Mouse (Mus musculus): ENCODE measurements at regions not wholly inside any gene's neighbourhood (a gene's known extent, or its start where the extent isn't known, plus 50 kb on each side); places are given as distances from the start of the nearest gene placed in this dataset.

DNA sequence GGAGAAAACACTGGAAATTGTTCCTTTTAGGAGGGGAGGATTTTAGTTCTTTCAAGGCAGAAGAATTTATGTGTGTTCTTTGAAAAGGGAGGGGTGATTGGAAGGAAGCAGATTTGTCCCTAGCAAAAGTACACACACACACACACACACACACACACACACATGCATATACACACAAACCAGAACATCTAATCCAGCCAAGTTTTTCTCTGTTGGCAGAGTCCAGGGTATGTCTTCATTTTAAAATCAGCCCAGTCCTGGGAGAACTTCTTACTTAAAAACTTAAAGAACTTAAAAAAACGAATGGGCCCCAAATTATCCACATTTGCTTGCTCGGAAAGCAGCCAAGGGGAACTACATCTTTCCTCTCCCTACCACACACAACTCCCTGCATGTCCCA lies 290.5 kb downstream of the Tmem38b start:
- no peak overlapping the region for H3K27ac ChIP-seq
- H3K4me3 ChIP-seq (replicated peaks; ENCODE audit: low read length), result no peak overlapping the region
- H3K9ac ChIP-seq, result no peak overlapping the region
- no peak for ATAC-seq (ENCODE audit: low FRiP score)
- no peaks in the 10 kb centered on the region for H3K9me3 ChIP-seq (ENCODE audit: control insufficient read depth, low read length)
- H3K4me2 ChIP-seq (replicated peaks), result no peak overlapping the region
- H3K27me3 ChIP-seq (ENCODE audit: control insufficient read depth, insufficient read depth, low read length), result no peaks in the 10 kb centered on the region
- no peak for DNase-seq (ENCODE audit: low spot score)
- H3K4me1 ChIP-seq (replicated peaks; ENCODE audit: control insufficient read depth, insufficient read depth, low read length), result no peaks in the 10 kb centered on the region
- WGBS, result 74% methylated on average over 2 of the region's 2 CpGs
- H3K36me3 ChIP-seq (replicated peaks; ENCODE audit: control insufficient read depth, insufficient read depth), result no peaks in the 10 kb centered on the region

DNA sequence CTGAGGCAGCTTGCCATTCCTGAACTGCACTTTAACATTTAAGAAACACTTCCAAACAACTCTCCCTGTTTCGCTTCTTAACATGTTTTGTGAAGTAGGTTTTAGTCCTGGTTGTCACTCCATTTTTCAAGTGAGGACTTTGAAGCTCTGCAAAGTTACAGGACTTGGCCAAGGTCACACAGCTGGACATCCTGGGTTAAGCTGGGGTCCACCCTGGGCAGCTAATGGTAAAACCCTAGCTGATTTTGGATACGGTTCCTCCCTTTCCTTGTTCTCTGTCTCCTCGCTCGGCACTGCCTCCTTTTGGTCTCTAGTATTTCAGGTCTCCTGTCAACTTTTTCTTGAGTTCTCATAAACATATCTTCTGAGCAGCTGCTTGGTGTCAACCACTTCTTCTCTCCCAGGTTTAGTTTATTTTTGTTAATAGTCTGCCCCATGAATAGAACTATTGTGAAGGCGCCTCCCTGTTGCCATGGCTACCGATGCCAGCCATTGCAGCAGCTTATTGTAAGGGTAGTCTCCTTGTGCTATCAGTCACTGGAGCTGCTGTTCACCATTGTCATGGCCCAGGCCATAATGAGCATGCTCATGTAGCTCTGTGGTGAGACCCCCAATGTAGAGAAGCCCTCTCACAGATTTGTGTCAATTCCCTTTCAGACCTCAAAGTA lies 292.5 kb downstream of the Tmem38b start:
- Histone ChIP-seq H3K4me1 (replicated peaks; ENCODE audit: control insufficient read depth, insufficient read depth, low read length) (no peaks in the 10 kb centered on the region), H3K9ac (no peak overlapping the region), H3K4me2 (replicated peaks) (no peak overlapping the region), H3K27me3 (ENCODE audit: control insufficient read depth, insufficient read depth, low read length) (no peaks in the 10 kb centered on the region), H3K9me3 (ENCODE audit: control insufficient read depth, low read length) (no peaks in the 10 kb centered on the region), H3K27ac (no peak overlapping the region), H3K4me3 (replicated peaks; ENCODE audit: low read length) (no peak overlapping the region), H3K36me3 (replicated peaks; ENCODE audit: control insufficient read depth, insufficient read depth) (no peaks in the 10 kb centered on the region)
- DNase-seq (ENCODE audit: low spot score) (no peak), ATAC-seq (ENCODE audit: low FRiP score) (no peak)
- WGBS, result 43% methylated on average over 6 of the region's 6 CpGs

DNA sequence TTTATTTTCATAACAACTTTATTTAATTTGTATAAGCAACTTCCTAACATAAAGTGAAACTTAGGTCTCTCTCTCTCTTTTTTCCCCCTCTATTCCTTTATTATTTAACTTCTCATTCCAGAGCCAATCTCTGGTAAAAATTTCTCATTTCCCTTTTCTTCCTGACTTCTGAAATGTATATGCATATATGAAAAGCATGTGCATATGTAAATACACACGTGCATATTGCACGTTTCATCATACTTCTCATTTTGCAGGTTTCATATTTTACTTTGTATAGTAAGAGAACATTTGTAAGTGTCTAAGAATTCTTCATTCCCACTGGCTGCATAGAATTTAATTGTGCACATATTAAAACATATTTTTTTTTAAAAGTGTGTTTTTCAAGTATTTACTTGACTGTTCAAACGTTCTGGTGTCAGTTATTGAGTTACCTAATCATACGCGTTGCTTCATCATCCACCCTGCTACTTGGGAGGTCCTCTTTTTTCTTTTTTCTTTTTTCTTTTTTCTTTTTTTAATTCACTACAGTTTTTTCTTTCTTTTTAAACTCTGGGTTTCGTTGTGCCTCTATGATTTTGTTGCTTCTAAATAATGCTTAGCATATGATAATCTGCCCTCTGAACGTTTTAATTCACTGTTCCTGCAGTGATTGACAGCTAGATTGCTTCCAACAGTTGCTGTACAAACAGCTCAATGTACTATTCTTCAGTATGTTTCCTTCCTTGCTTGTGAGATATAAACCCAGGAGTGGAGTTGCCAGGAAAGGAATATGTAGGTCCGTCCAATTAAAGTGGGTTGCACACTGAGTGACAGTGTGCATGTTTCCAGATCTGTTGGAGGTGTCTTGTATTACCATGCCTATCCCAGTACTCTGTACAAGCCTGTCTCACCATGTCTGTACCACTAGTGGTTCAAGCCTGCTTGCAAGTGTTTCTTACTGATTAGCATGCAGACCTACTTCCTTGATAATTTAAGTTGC lies 303.2 kb downstream of the Tmem38b start:
- WGBS, result 64% methylated on average over 8 of the region's 8 CpGs

DNA sequence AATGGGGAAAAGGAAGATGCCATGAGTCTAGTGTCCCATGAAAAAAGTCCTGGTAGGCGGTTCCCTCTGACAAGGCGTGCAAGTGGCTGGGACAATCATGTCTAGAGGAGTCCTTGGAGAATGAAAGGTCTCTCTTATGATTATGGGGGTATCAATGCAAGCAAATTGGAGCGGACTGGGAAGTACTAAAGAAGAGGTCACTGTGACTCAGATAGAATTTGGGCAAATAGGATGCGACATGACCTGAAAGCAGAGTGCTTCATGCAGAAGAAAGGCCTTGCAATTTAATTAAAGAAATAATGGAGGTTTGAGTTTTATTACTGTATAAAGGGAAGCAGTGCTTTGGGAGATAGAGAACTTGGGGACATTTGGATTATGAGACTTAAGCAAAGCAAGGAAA lies 330.3 kb downstream of the Tmem38b start:
- H3K27ac ChIP-seq, result no peak overlapping the region
- H3K27me3 ChIP-seq (ENCODE audit: control insufficient read depth, insufficient read depth, low read length), result no peaks in the 10 kb centered on the region
- no peaks in the 10 kb centered on the region for H3K9me3 ChIP-seq (ENCODE audit: control insufficient read depth, low read length)
- peak; percentile 18 for DNase-seq (ENCODE audit: low spot score)
- no peaks in the 10 kb centered on the region for H3K36me3 ChIP-seq (replicated peaks; ENCODE audit: control insufficient read depth, insufficient read depth)
- ATAC-seq (ENCODE audit: low FRiP score), result no peak
- no peak overlapping the region for H3K4me3 ChIP-seq (replicated peaks; ENCODE audit: low read length)
- H3K9ac ChIP-seq, result no peak overlapping the region
- WGBS, result 94% methylated on average over 4 of the region's 4 CpGs
- no peak overlapping the region for H3K4me2 ChIP-seq (replicated peaks)
- H3K4me1 ChIP-seq (replicated peaks; ENCODE audit: control insufficient read depth, insufficient read depth, low read length), result no peaks in the 10 kb centered on the region

More for the DNA sequence above, 303.2 kb downstream of the Tmem38b start:
- no peak overlapping the region for H3K9ac ChIP-seq
- no peaks in the 10 kb centered on the region for H3K4me1 ChIP-seq (replicated peaks; ENCODE audit: control insufficient read depth, insufficient read depth, low read length)
- no peak for DNase-seq (ENCODE audit: low spot score)
- H3K9me3 ChIP-seq (ENCODE audit: control insufficient read depth, low read length), result no peaks in the 10 kb centered on the region
- H3K4me2 ChIP-seq (replicated peaks), result no peak overlapping the region
- H3K4me3 ChIP-seq (replicated peaks; ENCODE audit: low read length), result no peak overlapping the region
- no peak for ATAC-seq (ENCODE audit: low FRiP score)
- no peaks in the 10 kb centered on the region for H3K36me3 ChIP-seq (replicated peaks; ENCODE audit: control insufficient read depth, insufficient read depth)
- no peak overlapping the region for H3K27ac ChIP-seq
- no peaks in the 10 kb centered on the region for H3K27me3 ChIP-seq (ENCODE audit: control insufficient read depth, insufficient read depth, low read length)

DNA sequence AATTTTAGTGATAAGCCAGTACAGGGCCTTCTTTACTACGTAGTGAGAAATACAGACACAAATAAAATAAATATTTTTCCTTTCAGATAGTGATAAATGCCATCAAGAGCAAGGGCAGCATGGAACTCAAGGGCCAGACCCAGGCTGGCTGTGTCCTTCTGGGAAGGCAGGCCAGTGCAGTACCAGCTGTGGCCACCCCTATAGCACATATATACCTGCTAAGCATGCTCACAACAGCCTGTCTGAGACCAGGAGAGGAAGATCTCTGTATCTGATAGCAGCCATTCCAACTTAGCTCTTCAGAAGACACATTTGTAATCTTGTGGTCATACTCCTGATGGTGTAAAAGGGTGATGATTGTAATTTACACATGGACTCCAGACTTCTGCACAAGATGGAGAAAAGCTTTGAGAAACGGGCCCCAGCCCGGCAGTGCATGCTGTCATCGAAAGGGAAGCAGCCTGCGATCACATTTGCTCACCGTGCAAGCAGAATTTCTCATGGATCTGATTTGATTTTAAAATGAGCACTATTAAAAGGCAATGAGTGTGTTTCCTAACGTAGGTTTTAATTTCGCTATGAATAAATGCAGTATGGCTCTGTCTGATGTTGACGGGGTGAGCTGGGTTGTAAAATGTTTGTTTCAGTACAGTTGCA lies 335.6 kb downstream of the Tmem38b start:
- 78% methylated on average over 9 of the region's 9 CpGs for WGBS
- Histone ChIP-seq H3K27me3 (ENCODE audit: control insufficient read depth, insufficient read depth, low read length) (no peaks in the 10 kb centered on the region), H3K27ac (no peak overlapping the region), H3K9ac (peak overlapping the region; percentile 24; the same call in 1 of the 2 replicates), H3K4me3 (replicated peaks; ENCODE audit: low read length) (no peak overlapping the region), H3K4me1 (replicated peaks; ENCODE audit: control insufficient read depth, insufficient read depth, low read length) (no peaks in the 10 kb centered on the region), H3K9me3 (ENCODE audit: control insufficient read depth, low read length) (no peaks in the 10 kb centered on the region), H3K36me3 (replicated peaks; ENCODE audit: control insufficient read depth, insufficient read depth) (no peaks in the 10 kb centered on the region), H3K4me2 (replicated peaks) (no peak overlapping the region)
- ATAC-seq (ENCODE audit: low FRiP score), result no peak
- no peak for DNase-seq (ENCODE audit: low spot score)

DNA sequence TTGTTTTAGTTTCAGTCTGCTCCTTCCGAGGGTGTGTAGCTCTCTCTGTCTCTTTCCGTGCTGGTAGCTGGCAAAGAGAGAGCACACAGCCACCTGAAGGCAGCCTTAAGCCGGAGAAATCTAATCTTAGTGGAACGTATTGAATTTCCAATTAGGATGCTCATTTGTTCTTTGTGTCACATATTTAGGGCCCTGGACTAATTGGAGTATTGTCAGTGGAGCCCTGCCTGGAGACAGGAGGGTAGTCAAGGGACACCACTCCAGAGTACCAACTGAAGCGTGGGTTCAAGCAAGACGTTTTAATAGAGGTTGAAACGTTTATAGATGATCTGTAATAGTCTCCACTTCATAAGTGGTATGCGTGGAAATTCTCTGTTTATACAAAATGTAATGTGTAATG lies 336.5 kb downstream of the Tmem38b start:
- Histone ChIP-seq H3K4me2 (replicated peaks) (no peak overlapping the region), H3K9me3 (ENCODE audit: control insufficient read depth, low read length) (no peaks in the 10 kb centered on the region), H3K36me3 (replicated peaks; ENCODE audit: control insufficient read depth, insufficient read depth) (no peaks in the 10 kb centered on the region), H3K9ac (no peak overlapping the region), H3K27ac (no peak overlapping the region), H3K27me3 (ENCODE audit: control insufficient read depth, insufficient read depth, low read length) (no peaks in the 10 kb centered on the region), H3K4me3 (replicated peaks; ENCODE audit: low read length) (no peak overlapping the region), H3K4me1 (replicated peaks; ENCODE audit: control insufficient read depth, insufficient read depth, low read length) (no peaks in the 10 kb centered on the region)
- ATAC-seq (ENCODE audit: low FRiP score), result no peak
- peak; percentile 38 for DNase-seq (ENCODE audit: low spot score)
- WGBS, result 55% methylated on average over 8 of the region's 8 CpGs

DNA sequence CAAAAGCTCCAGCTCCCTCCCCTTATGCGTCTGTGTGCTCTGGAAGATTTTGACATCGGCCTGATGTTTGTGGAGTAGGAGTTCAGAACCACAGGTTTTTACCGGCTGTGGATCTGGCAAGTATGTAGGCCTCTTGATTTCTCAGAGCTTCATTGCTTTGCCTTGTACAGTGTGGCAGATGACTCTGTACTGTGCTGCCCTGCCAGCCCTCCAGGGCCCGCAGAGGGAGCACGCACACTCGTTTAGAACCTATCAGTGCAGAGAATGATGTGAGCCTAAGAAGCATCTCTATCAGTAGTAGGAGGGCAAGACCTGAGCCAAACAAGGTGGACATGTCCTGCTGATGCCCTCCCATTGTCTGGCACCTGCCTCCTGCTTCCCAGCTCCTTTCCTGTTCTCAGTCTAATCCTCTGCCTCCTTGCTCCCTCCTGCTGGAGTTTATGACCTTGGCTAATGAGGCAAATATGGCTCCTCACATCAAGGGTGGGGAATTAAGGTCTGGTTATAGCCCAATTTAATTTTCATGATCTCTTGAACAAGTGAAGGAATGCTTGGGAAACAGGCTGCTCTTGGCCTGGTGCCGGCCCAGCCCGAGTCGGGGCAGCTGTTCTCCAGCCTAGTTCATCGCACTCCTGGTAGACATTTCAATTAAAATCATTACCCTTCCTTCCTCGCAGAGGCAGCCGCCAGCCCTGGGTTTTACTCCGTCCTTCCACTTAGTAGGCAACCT lies 344.5 kb downstream of the Tmem38b start:
- no peak overlapping the region for H3K4me3 ChIP-seq (replicated peaks; ENCODE audit: low read length)
- H3K36me3 ChIP-seq (replicated peaks; ENCODE audit: control insufficient read depth, insufficient read depth), result no peaks in the 10 kb centered on the region
- H3K4me2 ChIP-seq (replicated peaks), result no peak overlapping the region
- no peak overlapping the region for H3K27ac ChIP-seq
- 0 out of 2 replicates have a peak, but pooled peaks have one; percentile 14 for ATAC-seq (ENCODE audit: low FRiP score)
- DNase-seq (ENCODE audit: low spot score), result no peak
- no peaks in the 10 kb centered on the region for H3K4me1 ChIP-seq (replicated peaks; ENCODE audit: control insufficient read depth, insufficient read depth, low read length)
- whole genome bisulfite sequencing, result 85% methylated on average over 13 of the region's 13 CpGs
- H3K9ac ChIP-seq, result no peak overlapping the region
- H3K9me3 ChIP-seq (ENCODE audit: control insufficient read depth, low read length), result no peaks in the 10 kb centered on the region
- H3K27me3 ChIP-seq (ENCODE audit: control insufficient read depth, insufficient read depth, low read length), result no peaks in the 10 kb centered on the region

DNA sequence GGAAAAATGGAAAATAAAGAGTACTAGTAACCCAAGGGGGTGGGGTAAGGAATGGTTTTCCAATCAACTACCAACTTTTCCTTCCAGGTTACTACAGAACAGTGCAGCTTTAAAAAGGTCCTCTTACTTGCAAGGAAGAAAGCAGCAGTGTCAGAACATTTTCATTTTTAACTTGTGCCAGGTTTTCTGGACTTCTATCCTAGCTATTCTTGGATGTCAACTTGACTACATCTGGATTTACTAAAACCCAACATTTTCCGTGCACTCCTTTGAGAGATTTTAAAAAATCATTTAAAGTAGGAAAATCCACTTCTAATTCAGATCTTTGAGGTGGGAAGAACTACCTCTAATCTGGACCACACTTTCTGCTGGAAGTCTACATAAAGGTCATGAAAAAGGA lies 358.4 kb downstream of the Tmem38b start:
- H3K36me3 ChIP-seq (replicated peaks; ENCODE audit: control insufficient read depth, insufficient read depth), result no peaks in the 10 kb centered on the region
- H3K4me3 ChIP-seq (replicated peaks; ENCODE audit: low read length), result no peak overlapping the region
- ATAC-seq (ENCODE audit: low FRiP score) (no peak), DNase-seq (ENCODE audit: low spot score) (no peak)
- H3K27me3 ChIP-seq (ENCODE audit: control insufficient read depth, insufficient read depth, low read length), result no peaks in the 10 kb centered on the region
- H3K4me2 ChIP-seq (replicated peaks), result no peak overlapping the region
- H3K9ac ChIP-seq, result no peak overlapping the region
- peaks cover 5% of the 10 kb centered on the region; the same call in 1 of the 2 replicates for H3K9me3 ChIP-seq (ENCODE audit: control insufficient read depth, low read length)
- WGBS, result 98% methylated on average over 1 of the region's 1 CpGs
- no peaks in the 10 kb centered on the region for H3K4me1 ChIP-seq (replicated peaks; ENCODE audit: control insufficient read depth, insufficient read depth, low read length)
- H3K27ac ChIP-seq, result no peak overlapping the region

DNA sequence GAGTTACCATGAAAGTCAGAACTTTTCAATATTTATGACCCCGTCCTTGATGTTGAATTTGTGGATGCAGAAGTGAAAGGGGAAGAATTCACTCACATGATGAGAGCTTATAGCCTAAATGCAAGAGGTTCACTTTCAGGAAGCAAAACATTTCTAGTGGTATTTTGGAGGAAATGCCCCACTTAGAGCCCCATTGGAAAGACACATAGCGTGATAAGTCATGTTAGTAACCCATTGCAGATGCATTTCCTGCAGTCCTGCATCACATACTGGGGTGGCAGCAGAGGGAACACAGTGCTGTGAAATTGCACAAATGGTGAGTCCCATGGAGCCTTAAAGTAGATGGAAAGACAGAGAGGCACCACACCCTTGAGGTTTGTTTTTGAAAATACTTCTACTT lies 369.9 kb downstream of the Tmem38b start:
- no peak for ATAC-seq (ENCODE audit: low FRiP score)
- WGBS, result 92% methylated on average over 2 of the region's 2 CpGs
- Histone ChIP-seq H3K27ac (no peak overlapping the region), H3K4me1 (replicated peaks; ENCODE audit: control insufficient read depth, insufficient read depth, low read length) (no peaks in the 10 kb centered on the region), H3K9me3 (ENCODE audit: control insufficient read depth, low read length) (no peaks in the 10 kb centered on the region), H3K4me2 (replicated peaks) (no peak overlapping the region), H3K27me3 (ENCODE audit: control insufficient read depth, insufficient read depth, low read length) (no peaks in the 10 kb centered on the region), H3K9ac (no peak overlapping the region), H3K4me3 (replicated peaks; ENCODE audit: low read length) (no peak overlapping the region), H3K36me3 (replicated peaks; ENCODE audit: control insufficient read depth, insufficient read depth) (no peaks in the 10 kb centered on the region)
- DNase-seq (ENCODE audit: low spot score), result no peak
